Mouse (Mus musculus): ENCODE results near the gene Hoxa10. TPM values are rescaled to one million over a fixed set of nuclear protein-coding genes. Genes with fewer than 3 reads are reported as not detected.

Gene Hoxa10
- polyA plus RNA-seq, 1 experiment from 2014 or later, result 0.14 TPM

DNA sequence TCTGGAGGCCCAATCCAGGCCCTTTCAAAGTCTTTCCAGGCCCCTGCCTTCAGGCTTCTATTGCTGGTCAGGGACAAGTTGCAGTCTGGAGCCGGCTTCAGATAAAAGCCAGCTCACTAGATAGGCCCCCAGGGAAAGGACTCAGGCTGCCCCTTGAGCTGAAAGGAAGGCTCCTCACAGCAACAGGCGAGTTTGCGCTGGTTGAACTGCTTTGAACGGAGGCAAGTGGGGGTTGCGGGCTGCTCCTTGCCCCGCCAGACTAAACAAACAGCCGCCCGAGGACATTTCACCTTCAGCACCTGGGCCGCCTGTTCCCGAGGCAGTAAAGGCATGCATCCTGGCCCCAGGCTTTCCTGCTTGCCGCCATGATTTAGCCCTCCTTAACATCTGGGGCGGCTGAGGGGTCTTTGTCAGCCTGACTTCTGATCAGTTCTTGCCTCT is 3.0 kb upstream of the Hoxa10 start:
- H3K4me1 ChIP-seq (replicated peaks), result 0 out of 2 replicates have a peak, but pooled peaks cover 2% of the 10 kb centered on the region
- no peak overlapping the region for H3K27ac ChIP-seq
- H3K36me3 ChIP-seq, result no peaks in the 10 kb centered on the region
- ATAC-seq (ENCODE audit: low read depth), result no peak
- peaks cover 99% of the 10 kb centered on the region for H3K27me3 ChIP-seq
- no peak overlapping the region for H3K4me2 ChIP-seq
- 3% methylated on average over 12 of the region's 12 CpGs for WGBS (ENCODE audit: insufficient replicate concordance)
- no peak for DNase-seq
- H3K9me3 ChIP-seq (replicated peaks), result no peaks in the 10 kb centered on the region
- H3K4me3 ChIP-seq (replicated peaks), result no peak overlapping the region
- no peak overlapping the region for H3K9ac ChIP-seq

GRCm38 (mm10) chr6:52242801-52243332 is 2.2 kb upstream of the Hoxa10 start:
- Histone ChIP-seq H3K4me3 (replicated peaks) (no peak overlapping the region), H3K9me3 (replicated peaks) (no peaks in the 10 kb centered on the region), H3K36me3 (no peaks in the 10 kb centered on the region), H3K27me3 (peaks cover 99% of the 10 kb centered on the region), H3K4me1 (replicated peaks) (0 out of 2 replicates have a peak, but pooled peaks cover 2% of the 10 kb centered on the region), H3K9ac (no peak overlapping the region), H3K27ac (no peak overlapping the region), H3K4me2 (no peak overlapping the region)
- 4% methylated on average over 4 of the region's 4 CpGs for WGBS (ENCODE audit: insufficient replicate concordance)
- ATAC-seq (ENCODE audit: low read depth), result no peak
- DNase-seq, result no peak

GRCm38 (mm10) chr6:52241001-52241621 is 457 bp upstream of the Hoxa10 start:
- ATAC-seq (ENCODE audit: low read depth) (no peak), DNase-seq (no peak)
- peaks cover 99% of the 10 kb centered on the region for H3K27me3 ChIP-seq
- H3K27ac ChIP-seq, result no peak overlapping the region
- H3K36me3 ChIP-seq, result no peaks in the 10 kb centered on the region
- H3K4me2 ChIP-seq, result no peak overlapping the region
- no peak overlapping the region for H3K4me3 ChIP-seq (replicated peaks)
- 2% methylated on average over 9 of the region's 9 CpGs for WGBS (ENCODE audit: insufficient replicate concordance)
- H3K9me3 ChIP-seq (replicated peaks), result no peaks in the 10 kb centered on the region
- 0 out of 2 replicates have a peak, but pooled peaks cover under 1% of the 10 kb centered on the region for H3K4me1 ChIP-seq (replicated peaks)
- no peak overlapping the region for H3K9ac ChIP-seq

DNA sequence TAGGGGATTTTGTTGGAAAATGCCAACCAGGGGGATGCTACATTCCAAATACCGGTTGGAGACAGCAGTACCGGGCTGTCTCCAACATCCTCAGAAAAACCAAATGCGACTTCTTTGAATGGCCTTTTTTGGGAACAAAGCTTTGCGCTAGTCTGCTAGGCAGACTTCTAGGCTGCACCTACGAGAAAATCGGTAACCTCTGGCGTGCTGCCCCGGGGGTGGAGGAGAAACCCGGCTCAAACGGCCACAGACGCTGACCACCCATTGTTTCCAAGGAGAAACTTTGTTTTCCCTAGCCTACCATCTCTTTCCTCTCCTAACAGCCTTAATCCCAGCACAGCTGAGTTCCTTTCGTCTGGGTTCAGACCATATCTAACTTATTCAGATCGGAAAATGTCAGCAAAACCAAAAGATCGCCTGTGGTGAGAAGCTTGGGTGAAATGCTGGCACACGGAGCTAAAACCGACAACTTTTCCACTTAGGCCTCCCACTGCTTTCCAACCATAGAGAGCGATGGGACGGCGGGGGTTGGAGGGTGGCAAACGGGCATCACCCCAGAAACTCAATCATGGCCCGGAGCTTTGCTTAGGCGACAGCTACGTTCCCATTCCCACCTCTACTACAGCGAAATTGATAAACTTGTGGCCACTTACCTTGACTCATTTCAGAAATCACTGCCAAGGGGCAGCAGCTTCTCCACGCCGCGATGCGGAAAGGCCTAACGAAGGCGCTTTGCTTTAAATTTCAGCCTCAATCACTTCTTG is 847 bp downstream of the Hoxa10 start:
- DNase-seq, result no peak

DNA sequence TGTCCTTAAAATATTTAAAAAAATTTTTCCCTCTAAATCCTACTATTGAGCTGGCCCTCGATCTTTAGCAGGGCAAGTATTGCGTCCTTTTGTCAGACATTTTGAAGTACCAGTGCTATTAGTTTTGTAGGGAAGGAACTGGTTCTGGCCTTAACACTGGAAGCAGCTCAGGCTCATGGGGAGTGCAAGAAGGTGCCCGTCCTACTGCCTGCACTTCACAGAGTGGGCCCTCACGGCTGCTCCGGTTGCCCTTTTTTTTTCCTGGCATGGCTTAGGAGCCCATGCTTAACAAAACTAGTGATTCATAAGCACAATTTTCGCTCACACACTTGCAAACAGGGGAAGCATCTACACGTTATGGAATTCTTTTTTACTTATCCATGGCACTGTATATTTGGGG is 1.7 kb downstream of the Hoxa10 start:
- no peak for ATAC-seq (ENCODE audit: low read depth)
- Histone ChIP-seq H3K4me3 (replicated peaks) (no peak overlapping the region), H3K4me1 (replicated peaks) (no peaks in the 10 kb centered on the region), H3K36me3 (no peaks in the 10 kb centered on the region), H3K9me3 (replicated peaks) (no peaks in the 10 kb centered on the region), H3K9ac (no peak overlapping the region), H3K4me2 (no peak overlapping the region), H3K27ac (no peak overlapping the region), H3K27me3 (peaks cover 99% of the 10 kb centered on the region)
- WGBS (ENCODE audit: insufficient replicate concordance), result 6% methylated on average over 7 of the region's 7 CpGs
- DNase-seq, result no peak

More for the DNA sequence above, 847 bp downstream of the Hoxa10 start:
- Histone ChIP-seq H3K4me3 (replicated peaks) (no peak overlapping the region), H3K4me1 (replicated peaks) (no peaks in the 10 kb centered on the region), H3K9me3 (replicated peaks) (no peaks in the 10 kb centered on the region), H3K9ac (no peak overlapping the region), H3K27me3 (peaks cover 99% of the 10 kb centered on the region), H3K36me3 (no peaks in the 10 kb centered on the region), H3K27ac (no peak overlapping the region), H3K4me2 (no peak overlapping the region)
- WGBS (ENCODE audit: insufficient replicate concordance), result 3% methylated on average over 30 of the region's 30 CpGs
- ATAC-seq (ENCODE audit: low read depth), result no peak

- no peak overlapping the region for H3K4me2 ChIP-seq
- no peak overlapping the region for H3K27ac ChIP-seq
- WGBS (ENCODE audit: insufficient replicate concordance), result 2% methylated on average over 7 of the region's 7 CpGs
- no peaks in the 10 kb centered on the region for H3K4me1 ChIP-seq (replicated peaks)
- H3K27me3 ChIP-seq, result peaks cover 99% of the 10 kb centered on the region
- no peak for ATAC-seq (ENCODE audit: low read depth)
- H3K4me3 ChIP-seq (replicated peaks), result no peak overlapping the region
- DNase-seq, result no peak
- H3K9me3 ChIP-seq (replicated peaks), result no peaks in the 10 kb centered on the region
- H3K36me3 ChIP-seq, result no peaks in the 10 kb centered on the region
- no peak overlapping the region for H3K9ac ChIP-seq
Observed at GRCm38 (mm10) chr6:52238155-52238545, 2.5 kb downstream of the Hoxa10 start.

DNA sequence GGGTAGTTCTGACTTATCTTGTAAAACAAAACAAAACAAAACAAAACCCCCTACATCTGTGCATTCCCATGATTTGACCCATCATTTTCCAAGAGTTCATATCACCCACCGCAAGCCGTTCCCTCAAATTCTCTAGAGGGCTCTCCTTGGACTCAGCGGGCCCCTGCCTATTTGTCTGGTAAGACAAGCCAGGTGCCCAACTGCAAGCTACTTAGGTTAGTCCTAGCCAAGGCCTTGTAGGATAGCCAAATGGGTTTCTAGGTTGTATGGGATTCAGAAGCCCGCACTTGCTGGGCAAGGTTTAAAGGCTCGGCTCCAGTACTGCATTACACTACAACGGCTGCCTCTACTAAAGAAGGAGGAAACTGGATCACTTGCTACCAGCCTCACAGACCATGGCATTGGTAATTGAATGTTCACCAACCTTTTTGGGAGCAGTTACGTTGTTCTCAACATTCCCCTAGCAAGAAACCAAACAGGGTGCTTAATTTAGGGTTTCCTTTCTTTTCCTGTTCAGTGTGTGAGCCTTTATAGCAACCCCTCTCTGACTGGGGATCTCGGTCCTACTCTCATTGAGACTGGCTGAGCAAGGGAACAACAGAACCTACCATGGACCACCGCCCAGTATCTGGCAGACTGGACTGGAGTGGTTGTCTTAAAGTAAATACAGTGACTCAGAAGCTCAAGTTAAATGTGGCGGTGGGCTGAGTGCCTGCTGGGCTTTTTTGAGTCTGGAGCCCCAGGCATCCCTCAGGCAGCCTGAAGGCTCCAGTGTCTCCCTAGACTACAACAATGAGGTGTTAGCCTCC is 3.1 kb downstream of the Hoxa10 start:
- Histone ChIP-seq H3K4me3 (replicated peaks) (no peak overlapping the region), H3K27ac (no peak overlapping the region), H3K36me3 (no peaks in the 10 kb centered on the region), H3K4me2 (no peak overlapping the region), H3K27me3 (peaks cover 99% of the 10 kb centered on the region), H3K9ac (no peak overlapping the region), H3K9me3 (replicated peaks) (no peaks in the 10 kb centered on the region), H3K4me1 (replicated peaks) (no peaks in the 10 kb centered on the region)
- ATAC-seq (ENCODE audit: low read depth), result no peak
- DNase-seq, result no peak
- WGBS (ENCODE audit: insufficient replicate concordance), result 14% methylated on average over 10 of the region's 10 CpGs

DNA sequence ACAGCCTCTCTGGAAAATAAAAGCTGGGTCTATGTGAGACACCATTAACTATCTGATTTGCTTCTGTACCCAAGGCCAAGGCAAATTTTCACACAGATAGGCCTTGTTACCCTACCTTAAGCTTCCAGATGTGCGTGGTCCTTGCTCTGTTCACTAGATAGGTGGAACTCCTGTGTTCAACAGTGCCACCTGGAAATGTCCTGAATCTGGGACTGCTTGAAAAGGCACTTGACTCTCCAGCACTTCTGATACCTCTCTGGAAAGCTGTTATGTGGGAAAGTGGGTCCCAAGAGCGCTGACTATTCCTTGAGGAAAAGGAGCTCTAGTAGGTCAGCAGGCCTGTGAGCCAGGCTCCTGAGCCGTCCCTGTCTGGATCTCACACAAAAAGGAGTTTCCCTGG is 3.8 kb downstream of the Hoxa10 start:
- Histone ChIP-seq H3K36me3 (no peaks in the 10 kb centered on the region), H3K9ac (no peak overlapping the region), H3K4me3 (replicated peaks) (no peak overlapping the region), H3K4me1 (replicated peaks) (no peaks in the 10 kb centered on the region), H3K27me3 (peaks cover 99% of the 10 kb centered on the region), H3K27ac (no peak overlapping the region), H3K4me2 (no peak overlapping the region), H3K9me3 (replicated peaks) (no peaks in the 10 kb centered on the region)
- 16% methylated on average over 3 of the region's 3 CpGs for WGBS (ENCODE audit: insufficient replicate concordance)
- no peak for DNase-seq
- ATAC-seq (ENCODE audit: low read depth), result no peak

- H3K27ac ChIP-seq, result no peak overlapping the region
- no peak for DNase-seq
Observed at GRCm38 (mm10) chr6:52235866-52236265, 4.8 kb downstream of the Hoxa10 start.

DNA sequence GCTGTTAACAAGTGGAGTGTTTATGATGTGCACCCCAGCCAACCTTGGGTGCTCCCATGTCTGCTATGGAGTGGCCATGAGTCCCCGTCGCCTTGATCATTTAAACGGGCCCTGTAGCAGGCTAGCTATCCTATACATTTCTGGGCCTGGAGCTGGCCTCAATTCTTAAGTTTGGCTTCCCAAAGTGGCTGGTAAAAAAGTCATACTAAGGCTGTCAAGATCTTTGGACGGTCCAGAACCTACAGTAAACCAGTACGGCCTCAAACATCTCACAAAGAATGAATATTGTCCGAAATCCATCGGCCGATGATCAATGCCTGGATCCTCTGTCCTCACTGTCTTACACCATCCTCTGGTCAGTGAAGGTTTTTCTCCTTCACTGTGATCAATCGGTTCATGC is 5.4 kb downstream of the Hoxa10 start:
- Histone ChIP-seq H3K27me3 (peaks cover 98% of the 10 kb centered on the region), H3K9me3 (replicated peaks) (no peaks in the 10 kb centered on the region), H3K4me1 (replicated peaks) (no peaks in the 10 kb centered on the region), H3K36me3 (no peaks in the 10 kb centered on the region), H3K4me3 (replicated peaks) (no peak overlapping the region), H3K27ac (no peak overlapping the region), H3K9ac (no peak overlapping the region), H3K4me2 (no peak overlapping the region)
- no peak for DNase-seq
- WGBS (ENCODE audit: insufficient replicate concordance), result 33% methylated on average over 9 of the region's 9 CpGs
- ATAC-seq (ENCODE audit: low read depth), result no peak

More at GRCm38 (mm10) chr6:52235866-52236265, 4.8 kb downstream of the Hoxa10 start:
- Histone ChIP-seq H3K27me3 (peaks cover 98% of the 10 kb centered on the region), H3K4me2 (no peak overlapping the region), H3K4me3 (replicated peaks) (no peak overlapping the region), H3K9me3 (replicated peaks) (no peaks in the 10 kb centered on the region), H3K9ac (no peak overlapping the region), H3K36me3 (no peaks in the 10 kb centered on the region), H3K4me1 (replicated peaks) (no peaks in the 10 kb centered on the region)
- ATAC-seq (ENCODE audit: low read depth), result no peak
- WGBS (ENCODE audit: insufficient replicate concordance), result 25% methylated on average over 6 of the region's 6 CpGs

Measured in liver, embryonic 13.5 days (tissue).